Mouse (Mus musculus): Measurements from ENCODE around the gene 9830107B12Rik. TPM values are rescaled to one million over a fixed set of nuclear protein-coding genes. Genes with fewer than 3 reads are reported as not detected.
"Not testable (repeated sequence)": the region's sequence is repeated elsewhere in the genome, so short reads cannot be mapped to it uniquely, and the experiment has no call there.

The 9830107B12Rik gene
- not detected for total RNA-seq (2021)
- long read RNA-seq, experiment 1 = 0 reads
- long read RNA-seq, experiment 2 = 0 reads

DNA sequence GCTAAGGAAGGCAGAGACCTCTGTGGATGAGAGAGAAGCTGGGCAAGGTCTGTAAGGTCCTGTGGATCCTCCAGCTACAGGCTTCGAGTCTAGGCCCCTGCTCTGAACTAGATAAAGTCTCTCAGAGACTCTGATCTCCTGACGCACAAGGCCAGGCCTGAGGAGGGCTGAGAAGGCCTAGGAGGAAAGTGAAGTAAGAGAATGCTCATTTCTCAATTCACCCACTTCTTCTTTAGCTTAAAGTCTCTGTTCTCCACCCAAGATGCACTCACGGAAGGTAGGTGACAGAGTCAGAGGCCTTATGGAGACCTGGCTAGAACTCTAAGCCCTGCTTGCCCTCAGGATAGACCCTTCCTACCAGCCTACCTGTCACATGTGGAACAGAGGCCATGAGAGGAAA is at the start of gene 9830107B12Rik:
Gene 9830107B12Rik, minus strand, starts transcription at position 149 of the 400 bp plus-strand sequence.
- no peak for DNase-seq (ENCODE audit: low spot score in 2 of 2)

DNA sequence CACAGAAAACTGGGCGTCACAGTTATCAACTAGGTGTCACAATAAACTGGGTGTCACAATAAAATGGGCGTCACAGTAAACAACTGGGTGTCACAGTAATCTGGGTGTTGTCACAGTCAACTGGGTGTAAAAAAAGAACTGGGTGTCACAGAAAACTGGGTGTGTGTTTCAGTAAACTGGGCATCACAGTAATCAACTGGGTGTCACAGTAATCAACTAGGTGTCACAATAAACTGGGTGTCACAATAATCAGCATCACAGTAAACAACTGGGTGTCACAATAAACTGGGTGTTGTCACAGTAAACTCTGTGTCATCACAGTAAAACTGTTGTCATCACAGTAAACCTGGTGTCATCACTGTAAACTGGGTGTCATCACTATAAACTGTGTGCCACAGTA is 46.3 kb upstream of the 9830107B12Rik start:
- DNase-seq (ENCODE audit: low spot score in 2 of 2) = no peak

DNA sequence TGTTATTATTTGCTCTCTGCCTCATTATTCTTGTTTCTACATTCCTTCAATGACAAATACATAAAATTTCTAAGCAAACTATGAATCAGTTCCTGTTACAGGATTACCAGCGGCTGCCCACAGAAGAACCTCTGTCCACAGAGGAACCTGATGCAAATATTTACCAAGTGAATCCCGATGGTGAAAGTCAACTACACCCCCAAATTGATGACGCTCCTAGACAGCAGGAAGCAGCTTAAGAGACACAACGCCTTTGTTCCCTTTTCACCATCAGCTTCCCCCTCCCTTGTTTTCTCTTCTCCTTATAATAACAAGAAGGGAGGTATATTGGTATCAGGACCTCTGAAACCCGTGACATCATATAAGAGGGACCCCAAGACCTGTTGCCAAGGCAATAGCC is 39.2 kb upstream of the 9830107B12Rik start:
- DNase-seq (ENCODE audit: low spot score in 2 of 2) = no peak

GRCm38 (mm10) chr17:48167103-48167502 is 21.0 kb upstream of the 9830107B12Rik start, which contains the start of gene A530064D06Rik:
TSS of gene A530064D06Rik (minus strand) at chr17:48167275.
- DNase-seq (ENCODE audit: low spot score in 2 of 2) = not testable (repeated sequence)

- no peak for DNase-seq (ENCODE audit: low spot score in 2 of 2)
These were observed 11.5 kb upstream of the 9830107B12Rik start for GRCm38 (mm10) chr17:48157382-48158076.

DNA sequence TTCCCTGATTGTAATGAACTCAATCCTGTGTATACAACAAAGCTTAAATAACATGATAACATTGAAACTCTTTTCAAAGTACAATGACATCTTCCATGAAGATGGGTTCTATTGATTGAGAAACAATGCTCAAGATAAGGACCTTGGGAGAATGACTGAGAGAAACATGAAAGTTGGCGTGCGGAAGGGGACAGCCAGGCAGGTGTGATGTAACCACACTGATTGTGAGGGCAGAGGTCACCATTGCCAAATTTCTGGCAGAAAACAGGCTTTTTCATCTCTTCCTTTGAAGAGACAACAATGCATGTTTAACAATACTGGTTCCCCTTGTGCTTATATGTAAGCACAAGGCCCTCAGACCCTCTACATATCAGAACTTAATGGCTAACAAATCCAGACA is 13.3 kb downstream of the 9830107B12Rik start:
- no peak for DNase-seq (ENCODE audit: low spot score in 2 of 2)

GRCm38 (mm10) chr17:48120456-48120855 is 25.6 kb downstream of the 9830107B12Rik start:
- no peak for DNase-seq (ENCODE audit: low spot score in 2 of 2)

DNA sequence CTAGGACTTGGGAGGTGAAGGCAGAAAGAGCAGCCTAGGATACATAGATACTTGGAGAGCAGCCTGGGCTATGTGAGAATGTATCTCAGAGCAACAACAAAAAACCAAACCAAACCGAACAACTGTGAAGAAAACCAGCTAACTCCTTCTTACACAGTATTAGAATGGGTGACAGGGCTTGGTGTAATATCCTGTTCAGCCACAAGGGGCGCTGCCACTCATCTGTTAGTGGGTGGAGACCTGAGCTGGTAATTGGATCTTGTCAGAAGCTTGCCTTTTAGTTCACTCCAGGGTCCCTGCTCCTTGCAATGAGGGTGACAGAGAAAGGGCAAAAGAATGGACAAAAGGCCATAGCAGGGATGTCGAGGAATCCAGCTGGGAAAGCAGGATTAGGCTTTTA is 26.4 kb downstream of the 9830107B12Rik start:
- DNase-seq (ENCODE audit: low spot score in 2 of 2) = peak; percentile 55 to 72

GRCm38 (mm10) chr17:48118570-48118969 is 27.5 kb downstream of the 9830107B12Rik start:
- no peak for DNase-seq (ENCODE audit: low spot score in 2 of 2)

DNA sequence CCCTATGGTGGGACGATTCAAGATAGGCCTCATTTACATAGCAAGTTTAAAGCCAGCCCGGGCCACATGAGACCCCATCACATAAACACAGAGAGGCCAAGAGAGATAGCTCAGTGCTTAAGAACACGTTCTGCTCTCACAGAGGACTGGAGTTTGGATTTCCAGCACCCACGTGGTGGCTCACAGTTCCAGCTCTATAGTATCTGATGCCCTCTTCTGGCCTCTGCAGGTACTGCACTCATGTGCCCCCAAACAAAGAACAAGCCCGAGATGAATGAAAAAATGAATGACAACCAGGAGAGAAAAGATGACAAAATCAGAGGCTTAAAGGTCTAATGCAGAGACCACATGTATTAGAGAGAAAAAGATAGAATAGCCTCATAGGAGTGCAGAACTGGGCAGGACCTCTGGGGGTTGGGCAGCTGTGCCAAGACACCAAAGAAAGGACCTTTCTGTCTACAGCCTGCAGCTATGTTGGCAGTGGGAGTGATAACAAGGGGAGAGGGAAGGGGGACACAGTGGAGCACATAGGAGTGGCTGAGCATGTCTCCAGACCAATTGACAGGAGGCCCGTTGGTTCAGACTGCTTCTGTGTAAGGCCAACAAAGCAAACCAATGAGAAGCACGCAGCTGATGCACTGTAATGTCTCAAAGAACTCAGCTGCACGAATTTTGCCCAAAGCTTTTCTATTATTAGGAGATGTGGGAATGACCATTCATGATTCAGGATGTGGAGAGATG is 35.4 kb downstream of the 9830107B12Rik start:
- peak in 1 of 2 experiments; percentile 42 for DNase-seq (ENCODE audit: low spot score in 2 of 2)

DNA sequence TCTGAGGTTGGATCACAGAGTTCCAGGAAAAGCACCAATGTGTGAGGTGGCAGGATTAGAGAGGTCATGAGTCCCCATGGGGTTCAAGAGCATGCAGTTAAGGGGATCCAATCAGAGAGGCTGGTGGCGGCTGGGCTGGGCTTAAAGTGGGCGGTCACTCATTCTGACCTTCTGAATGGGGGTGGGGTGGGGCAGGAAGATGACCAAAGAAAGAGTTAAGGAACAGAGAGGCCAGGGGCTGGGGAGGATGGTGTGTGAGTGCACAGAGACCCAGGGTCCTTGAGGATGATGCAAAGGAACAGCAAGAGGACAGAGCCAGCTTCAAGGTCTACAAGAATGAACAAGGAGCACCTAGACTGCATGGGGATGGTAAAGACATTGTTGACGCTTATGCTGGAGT is 37.5 kb downstream of the 9830107B12Rik start:
- DNase-seq (ENCODE audit: low spot score in 2 of 2) = no peak

GRCm38 (mm10) chr17:48107862-48108261 is 38.2 kb downstream of the 9830107B12Rik start:
- no peak for DNase-seq (ENCODE audit: low spot score in 2 of 2)

GRCm38 (mm10) chr17:48107333-48107732 is 38.7 kb downstream of the 9830107B12Rik start:
- DNase-seq (ENCODE audit: low spot score in 2 of 2) = no peak

GRCm38 (mm10) chr17:48100441-48101417 is 45.3 kb downstream of the 9830107B12Rik start:
- peak; percentile 84 to 91 for DNase-seq (ENCODE audit: low spot score in 2 of 2)

DNA sequence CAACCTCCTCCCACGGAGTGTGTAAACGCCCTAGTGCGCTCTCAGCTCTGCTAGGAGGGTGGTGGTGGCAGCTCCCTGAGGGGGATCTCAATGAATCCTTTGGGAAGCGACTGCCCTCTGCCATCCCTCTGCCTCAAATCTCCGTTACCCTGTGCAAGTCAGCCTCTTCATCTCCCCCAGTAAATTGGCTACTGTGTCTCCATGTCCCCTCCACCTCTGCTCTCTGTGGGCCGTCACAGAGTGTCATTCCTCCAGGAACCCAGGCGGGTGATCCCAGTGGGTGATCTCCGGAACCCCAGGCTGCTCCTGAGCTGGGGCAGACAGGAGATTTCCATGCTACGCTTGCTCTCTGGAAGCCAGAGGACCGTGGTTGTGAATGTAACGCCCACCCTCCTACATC is 46.8 kb downstream of the 9830107B12Rik start:
- no peak for DNase-seq (ENCODE audit: low spot score in 2 of 2)

DNA sequence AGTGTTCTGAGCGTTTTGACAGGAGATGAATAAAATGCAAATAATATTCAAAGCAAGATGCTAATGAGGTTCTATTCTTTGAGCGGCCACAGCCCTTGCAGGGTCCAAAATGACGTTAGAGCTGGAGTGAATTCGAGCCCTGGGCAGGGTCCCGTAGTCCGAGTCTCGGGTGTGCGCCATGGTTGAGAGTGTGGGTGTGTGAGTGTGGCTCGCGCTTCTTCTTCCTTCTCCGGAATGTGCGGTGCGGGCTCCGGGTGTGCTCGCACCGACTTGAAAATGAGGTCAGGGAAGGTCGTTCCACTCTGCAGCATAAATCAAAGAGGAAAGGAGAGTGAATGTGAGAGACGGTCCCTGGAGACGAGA is 47.6 kb downstream of the 9830107B12Rik start:
- no peak for DNase-seq (ENCODE audit: low spot score in 2 of 2)

DNA sequence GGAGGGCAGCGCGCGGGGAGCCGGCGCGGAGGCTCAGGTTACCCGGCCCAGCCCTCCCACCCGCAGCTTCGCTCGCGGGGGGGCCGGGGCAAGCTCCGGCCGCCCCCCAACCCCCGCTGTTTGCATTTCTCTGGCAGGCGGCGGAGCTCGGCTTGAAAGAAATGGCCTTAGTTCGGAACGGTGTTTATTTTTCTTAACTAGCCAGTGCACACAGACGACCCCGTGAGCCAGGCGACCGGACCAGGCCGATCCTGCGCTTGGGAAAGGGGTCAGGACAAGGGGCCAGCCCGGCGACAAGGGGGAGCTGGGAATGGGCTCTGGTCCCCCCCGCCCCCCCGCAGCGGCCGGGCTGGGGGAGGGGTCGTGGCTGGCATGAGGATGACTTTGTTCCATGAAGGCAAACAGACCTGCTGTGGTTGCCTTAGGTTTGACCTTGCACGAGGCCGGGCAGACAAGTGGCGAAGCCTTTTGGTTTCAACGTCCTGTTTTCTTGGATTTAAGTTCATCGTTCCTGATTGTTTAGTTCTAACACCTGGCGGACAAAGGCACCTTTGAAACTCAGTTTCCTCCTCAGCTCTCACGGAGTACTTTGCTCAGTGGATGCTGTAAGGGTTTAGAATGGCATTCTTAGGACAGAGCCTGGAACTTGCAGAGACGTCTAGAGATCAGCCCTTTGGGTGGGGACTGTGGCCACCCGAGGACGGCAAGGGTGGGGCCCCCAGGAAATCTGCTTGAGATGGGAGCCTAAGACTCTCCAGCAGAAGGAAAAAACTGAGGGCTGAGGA is 48.1 kb downstream of the 9830107B12Rik start:
- DNase-seq (ENCODE audit: low spot score in 2 of 2) = no peak

- DNase-seq (ENCODE audit: low spot score in 2 of 2) = no peak
These were observed 48.9 kb downstream of the 9830107B12Rik start for GRCm38 (mm10) chr17:48097011-48097742.

GRCm38 (mm10) chr17:48096321-48096720 is 49.7 kb downstream of the 9830107B12Rik start:
- DNase-seq (ENCODE audit: low spot score in 2 of 2) = no peak

GRCm38 (mm10) chr17:48095718-48096121 is 50.3 kb downstream of the 9830107B12Rik start:
- DNase-seq (ENCODE audit: low spot score in 2 of 2) = no peak
